Mouse (Mus musculus): Measurements from ENCODE around the gene 9930021J03Rik.

The 9930021J03Rik gene

GRCm38 (mm10) chr19:29696309-29696708 is 109.5 kb downstream of the 9930021J03Rik start:
- no peak for DNase-seq (ENCODE audit: low spot score in 2 of 2)

GRCm38 (mm10) chr19:29695071-29695470 is 110.7 kb downstream of the 9930021J03Rik start:
- DNase-seq (ENCODE audit: low spot score in 2 of 2) = no peak

GRCm38 (mm10) chr19:29683844-29684540 is 121.8 kb downstream of the 9930021J03Rik start:
- DNase-seq (ENCODE audit: low spot score in 2 of 2) = peak; percentile 62 to 78

GRCm38 (mm10) chr19:29680182-29681152 is 125.3 kb downstream of the 9930021J03Rik start:
- no peak for DNase-seq (ENCODE audit: low spot score in 2 of 2)

GRCm38 (mm10) chr19:29678181-29678778 is 127.5 kb downstream of the 9930021J03Rik start:
- DNase-seq (ENCODE audit: low spot score in 2 of 2) = no peak

GRCm38 (mm10) chr19:29676479-29677193 is 129.2 kb downstream of the 9930021J03Rik start:
- peak in 1 of 2 experiments; percentile 62 for DNase-seq (ENCODE audit: low spot score in 2 of 2)

- DNase-seq (ENCODE audit: low spot score in 2 of 2) = peak in 1 of 2 experiments; percentile 43
Observed at GRCm38 (mm10) chr19:29675562-29676078, 130.2 kb downstream of the 9930021J03Rik start.

- DNase-seq (ENCODE audit: low spot score in 2 of 2) = no peak
Observed at GRCm38 (mm10) chr19:29674946-29675345, 130.8 kb downstream of the 9930021J03Rik start.

- DNase-seq (ENCODE audit: low spot score in 2 of 2) = no peak
Observed at GRCm38 (mm10) chr19:29672660-29673059, 133.1 kb downstream of the 9930021J03Rik start.

GRCm38 (mm10) chr19:29671160-29671559 is 134.6 kb downstream of the 9930021J03Rik start:
- DNase-seq (ENCODE audit: low spot score in 2 of 2) = no peak

- DNase-seq (ENCODE audit: low spot score in 2 of 2) = no peak
Observed at GRCm38 (mm10) chr19:29670247-29670646, 135.5 kb downstream of the 9930021J03Rik start.

GRCm38 (mm10) chr19:29668135-29668534 is 137.7 kb downstream of the 9930021J03Rik start:
- DNase-seq (ENCODE audit: low spot score in 2 of 2) = no peak

- DNase-seq (ENCODE audit: low spot score in 2 of 2) = peak in 1 of 2 experiments; percentile 66
Observed at GRCm38 (mm10) chr19:29666965-29667594, 138.7 kb downstream of the 9930021J03Rik start.

- no peak for DNase-seq (ENCODE audit: low spot score in 2 of 2)
Observed at GRCm38 (mm10) chr19:29666164-29666563, 139.6 kb downstream of the 9930021J03Rik start.

- DNase-seq (ENCODE audit: low spot score in 2 of 2) = no peak
Observed at GRCm38 (mm10) chr19:29664934-29665333, 140.9 kb downstream of the 9930021J03Rik start.
